Mouse (Mus musculus) heart, embryonic 14.5 days (tissue): ENCODE measurements around the gene Scgb1b15. TPM values are rescaled to one million over a fixed set of nuclear protein-coding genes. Genes with fewer than 3 reads are reported as not detected.
"Not testable (repeated sequence)": the region's sequence is repeated elsewhere in the genome, so short reads cannot be mapped to it uniquely, and the experiment has no call there.

Experiments
- ATAC-seq: fragments of 200-750 bp; cut with Nextera tagmentation; 2 replicates; pipeline ENCODE4 v1.8.0; 2017; ENCODE audit warnings: low read depth, moderate TSS enrichment; ENCODE audit not compliant: insufficient number of reproducible peaks, insufficient read depth, low FRiP score
- H3K27ac ChIP-seq, 2 experiments: fragments of 200-500 bp in 1 of 2; fragments of 300-500 bp in 1 of 2; sonication (generic) in 1 of 2; replicated peaks in 1 of 2; 2 replicates each; pipeline ENCODE4 v1.5.1; 2012 to 2014; ENCODE audit warnings: low read depth in 2 of 2, low read length in 2 of 2, control low read depth in 1 of 2, mild to moderate bottlenecking in 1 of 2, mixed read lengths in 1 of 2; ENCODE audit not compliant: control insufficient read depth in 1 of 2, insufficient read depth in 1 of 2
- H3K27me3 ChIP-seq: fragments of 300-500 bp; sonication (generic); 2 replicates; pipeline ENCODE4 v1.6.1; 2014; ENCODE audit warnings: mild to moderate bottlenecking, low read length, control low read depth; ENCODE audit not compliant: control insufficient read depth, insufficient read depth
- H3K36me3 ChIP-seq: fragments of 300-500 bp; sonication (generic); 2 replicates; pipeline ENCODE4 v1.6.1; 2014; ENCODE audit warnings: mild to moderate bottlenecking, control low read depth, low read length, mixed read lengths; ENCODE audit not compliant: control insufficient read depth, insufficient read depth
- H3K4me1 ChIP-seq, 2 experiments: fragments of 200-500 bp in 1 of 2; fragments of 300-500 bp in 1 of 2; sonication (generic) in 1 of 2; 2 replicates each; pipeline ENCODE4 v1.6.1; 2012 to 2014; ENCODE audit warnings: low read length in 2 of 2, control low read depth in 1 of 2, mixed read lengths in 1 of 2; ENCODE audit not compliant: control insufficient read depth in 2 of 2, insufficient read depth in 2 of 2
- H3K4me2 ChIP-seq: fragments of 300-500 bp; sonication (generic); 2 replicates; pipeline ENCODE4 v1.6.1; 2014; ENCODE audit warnings: mild to moderate bottlenecking, low read length
- H3K4me3 ChIP-seq, 2 experiments: fragments of 200-500 bp in 1 of 2; fragments of 300-500 bp in 1 of 2; sonication (generic) in 1 of 2; 2 replicates each; pipeline ENCODE4 v1.5.1; 2012 to 2014; ENCODE audit warnings: low read length in 2 of 2, mild to moderate bottlenecking in 2 of 2, control low read depth in 1 of 2, low read depth in 1 of 2, moderate library complexity in 1 of 2; ENCODE audit not compliant: control insufficient read depth in 1 of 2, insufficient read depth in 1 of 2
- H3K9ac ChIP-seq: fragments of 300-500 bp; sonication (generic); 2 replicates; pipeline ENCODE4 v1.6.1; 2014; ENCODE audit warnings: mild to moderate bottlenecking, low read length
- H3K9me3 ChIP-seq: fragments of 300-500 bp; sonication (generic); 2 replicates; pipeline ENCODE4 v1.6.1; 2016; ENCODE audit warnings: low read length, control low read depth; ENCODE audit not compliant: control insufficient read depth
- polyA plus RNA-seq: library from polyadenylated mRNA; unstranded; fragments of >200 nt; fragmentation: Nextera tagmentation; extraction: Ambion mirVana; gene quantifications from 2 replicates; pipeline ENCODE4 v1.2.1, GENCODE M21; 2014

The Scgb1b15 gene
- not detected in 2 replicates for polyA plus RNA-seq

DNA sequence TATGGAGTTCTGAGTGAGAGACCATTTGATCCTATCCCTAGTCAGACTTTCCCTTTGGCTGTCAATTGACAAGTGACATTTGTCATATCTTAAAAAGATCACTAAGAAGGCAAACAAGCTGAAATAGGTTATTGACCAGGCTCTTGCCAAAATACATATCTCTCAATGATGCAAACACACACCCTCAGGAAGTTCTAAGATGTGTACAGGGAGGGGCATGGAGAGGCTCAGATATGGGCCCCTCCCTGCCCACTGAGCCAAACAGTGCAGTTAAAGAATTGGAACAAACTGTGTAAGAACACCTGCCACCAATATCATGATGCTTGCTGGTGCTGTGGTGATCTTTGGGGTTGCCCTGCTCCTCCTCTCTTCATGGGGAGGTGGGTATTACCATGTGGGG, at the start of gene Scgb1b15:
TSS of gene Scgb1b15 (plus strand) at position 301 of the 400 bp plus-strand sequence.
- not testable (repeated sequence) for H3K27me3 ChIP-seq, H3K9ac ChIP-seq, H3K27ac ChIP-seq, H3K4me1 ChIP-seq, H3K4me3 ChIP-seq, ATAC-seq, H3K4me2 ChIP-seq, H3K9me3 ChIP-seq, H3K36me3 ChIP-seq

GRCm38 (mm10) chr7:32829562-32829961, 6.8 kb upstream of the Scgb1b15 start, which contains the start of gene Scgb2b15:
TSS of gene Scgb2b15 (minus strand) at chr7:32829662.
- H3K4me3 ChIP-seq, ATAC-seq, H3K4me2 ChIP-seq, H3K27ac ChIP-seq, H3K36me3 ChIP-seq, H3K9ac ChIP-seq, H3K27me3 ChIP-seq, H3K4me1 ChIP-seq, H3K9me3 ChIP-seq: not testable (repeated sequence)

Other genes starting within 250 kb of the Scgb1b15 start
- not detected in 2 replicates for gene Scgb2b15, start 6.9 kb upstream of the Scgb1b15 start, polyA plus RNA-seq
- not detected in 2 replicates for gene Scgb2b17, start 220.0 kb downstream of the Scgb1b15 start, polyA plus RNA-seq
- not detected in 2 replicates for gene Scgb1b17, start 226.9 kb downstream of the Scgb1b15 start, polyA plus RNA-seq